Comparison of ENCODE assay signal across 8 mouse cellular contexts in the genomic region with DNA sequence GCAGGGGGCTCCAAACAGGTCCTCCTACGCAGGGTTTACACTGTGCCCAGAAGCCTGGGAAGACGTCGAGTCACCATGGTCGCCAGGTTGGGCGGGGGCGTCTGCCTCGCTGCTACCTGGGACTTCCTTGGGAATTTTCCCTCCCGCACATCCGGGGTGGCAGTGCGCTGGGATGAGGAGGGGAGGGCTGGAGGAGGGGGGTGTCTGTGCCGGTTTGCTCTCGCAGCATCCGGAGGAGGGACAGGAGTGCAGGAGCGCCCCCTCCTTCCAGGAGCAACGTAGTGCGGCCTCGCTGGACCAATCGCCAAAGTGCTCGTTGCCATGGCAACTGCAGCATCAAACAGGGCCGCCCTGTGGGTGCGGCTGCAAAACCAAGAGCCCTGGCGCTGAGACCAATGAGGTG.
DNase-seq lines count a peak whose midpoint lies in the region; ATAC-seq and TF ChIP-seq lines count a peak whose summit lies in the region.

No protein-coding gene starts in this region.

- no peak for TF ChIP-seq POLR2A in lung, adult 2 months (IDR thresholded peaks at IDR 0.05; ENCODE audit: borderline replicate concordance, extremely low read depth, low read depth, low read length)
- no peak for TF ChIP-seq POLR2A in olfactory bulb, adult 2 months (IDR thresholded peaks at IDR 0.05; ENCODE audit: insufficient read depth, low read depth, low read length)

- peak overlapping the region; percentile 56 for H3K4me3 ChIP-seq in E14TG2a.4 (replicated peaks; ENCODE audit: low read length)
- H3K4me3 ChIP-seq in layer of hippocampus, adult 2 months, result peak overlapping the region; percentile 60
- H3K4me3 ChIP-seq in lung, adult 2 months (replicated peaks; ENCODE audit: extremely low read depth, low read depth, low read length), result no peak overlapping the region
- H3K4me3 ChIP-seq in olfactory bulb, adult 2 months (ENCODE audit: insufficient read depth, low read depth, low read length), result peak overlapping the region; percentile 57

- ATAC-seq in hematopoietic stem cell, adult 5-6 weeks (replicated peaks in 1 of 2; ENCODE audit: insufficient read depth in 1 of 2, low FRiP score in 2 of 2, low TSS enrichment in 1 of 2, low read depth in 1 of 2, poor library complexity in 2 of 2, severe bottlenecking in 2 of 2), result peak; percentile 37 to 58; a peak in 3 of 4 replicates

- H3K9me3 ChIP-seq in E14TG2a.4 (ENCODE audit: low read length), result no peaks in the 10 kb centered on the region

- WGBS in lung, adult 2 months, result 8% methylated on average over 22 of the region's 22 CpGs
- under 1% methylated on average over 22 of the region's 22 CpGs for WGBS in olfactory bulb, adult 2 months

- no peaks in the 10 kb centered on the region for H3K36me3 ChIP-seq in E14TG2a.4 (ENCODE audit: insufficient read depth, low read length)

- no peak for TF ChIP-seq CTCF in E14TG2a.4 (conservative IDR thresholded peaks at IDR 0.05; ENCODE audit: low read length)
- peak; percentile 64 for TF ChIP-seq CTCF in layer of hippocampus, adult 2 months (conservative IDR thresholded peaks at IDR 0.05)
- no peak for TF ChIP-seq CTCF in lung, adult 2 months (IDR thresholded peaks at IDR 0.05; ENCODE audit: insufficient read depth, low read length)
- no peak for TF ChIP-seq CTCF in olfactory bulb, adult 2 months (IDR thresholded peaks at IDR 0.05; ENCODE audit: insufficient read depth, low read depth, low read length)

- peak overlapping the region; percentile 98 for H3K27ac ChIP-seq in layer of hippocampus, adult 2 months
- H3K27ac ChIP-seq in olfactory bulb, adult 2 months (ENCODE audit: insufficient read depth, low read depth, low read length), result peak overlapping the region; percentile 55

- peaks cover 16% of the 10 kb centered on the region for H3K27me3 ChIP-seq in E14TG2a.4 (ENCODE audit: insufficient read depth, low read length)

- peak; percentile 94 for DNase-seq in cerebellum, adult 8-10 months
- DNase-seq in frontal cortex, adult 2 months (ENCODE audit: extremely low spot score in 1 of 2, low spot score in 1 of 2), result peak; percentile 95 to 96
- DNase-seq in layer of hippocampus, adult 2 months (ENCODE audit: low spot score in 2 of 2), result peak; percentile 90 to 95
- peak; percentile 31 for DNase-seq in lung, adult 2 months
- peak; percentile 75 for DNase-seq in testis, postnatal 14 days (ENCODE audit: low spot score)

- peaks cover 23% of the 10 kb centered on the region for H3K4me1 ChIP-seq in E14TG2a.4 (replicated peaks; ENCODE audit: low read depth, low read length)
- no peaks in the 10 kb centered on the region for H3K4me1 ChIP-seq in lung, adult 2 months (ENCODE audit: control insufficient read depth, insufficient read depth, low read length)
- peaks cover 30% of the 10 kb centered on the region for H3K4me1 ChIP-seq in olfactory bulb, adult 2 months (ENCODE audit: control insufficient read depth, insufficient read depth, low read length)

Comparison
In these comparisons a context has a peak if more than half of its experiments do, and no peak if none do; other contexts are left out.
1. DNase-seq: peak in every context shown above with its lines; median percentile 96 in frontal cortex, adult 2 months; 94 in cerebellum, adult 8-10 months; 92 in layer of hippocampus, adult 2 months; 75 in testis, postnatal 14 days; 31 in lung, adult 2 months.